Mouse (Mus musculus) hematopoietic stem cell, adult 5-6 weeks (primary cell): Measurements from ENCODE around the gene Entr1. TPM values are rescaled to one million over a fixed set of nuclear protein-coding genes. Genes with fewer than 3 reads are reported as not detected.
"Not testable (repeated sequence)": the region's sequence is repeated elsewhere in the genome, so short reads cannot be mapped to it uniquely, and the experiment has no call there.

Experiments used
- ATAC-seq, 2 experiments: fragments of 125-278 bp in 1 of 2; replicated peaks in 1 of 2; 2 replicates each; pipeline ENCODE4 v1.8.0; 2016 to 2017; ENCODE audit warnings: inconsistent platforms in 2 of 2, mild to moderate bottlenecking in 2 of 2, moderate number of reproducible peaks in 2 of 2, low read depth in 1 of 2, moderate TSS enrichment in 1 of 2; ENCODE audit not compliant: low FRiP score in 2 of 2, poor library complexity in 2 of 2, severe bottlenecking in 2 of 2, insufficient read depth in 1 of 2, low TSS enrichment in 1 of 2
- total RNA-seq: library from RNA; stranded (forward); fragments of 172-1452, 232-1000 nt; gene quantifications from 2 replicates; pipeline ENCODE4 v1.2.3, GENCODE M21; 2017

The Entr1 gene
- total RNA-seq, 1 experiment from 2014 or later: 60.1 TPM

GRCm38 (mm10) chr2:26399647-26400046 lies 10.5 kb upstream of the Entr1 start:
- ATAC-seq: no peak

- no peak for ATAC-seq
Measured at GRCm38 (mm10) chr2:26398978-26399377, 9.9 kb upstream of the Entr1 start.

- no peak for ATAC-seq
Measured at GRCm38 (mm10) chr2:26391617-26392016, 2.5 kb upstream of the Entr1 start.

GRCm38 (mm10) chr2:26390954-26391353 lies 1.8 kb upstream of the Entr1 start:
- no peak for ATAC-seq

GRCm38 (mm10) chr2:26388682-26389153 lies 398 bp downstream of the Entr1 start:
- ATAC-seq: no peak

GRCm38 (mm10) chr2:26387713-26388112 lies 1.4 kb downstream of the Entr1 start:
- no peak for ATAC-seq

- not testable (repeated sequence) for ATAC-seq
Measured at GRCm38 (mm10) chr2:26380871-26381270, 8.2 kb downstream of the Entr1 start.

- peak; percentile 80 to 96 for ATAC-seq
Measured at GRCm38 (mm10) chr2:26380131-26380771, 8.9 kb downstream of the Entr1 start, which contains the start of gene Snapc4. Gene Snapc4, minus strand, starts transcription at chr2:26380653.

- ATAC-seq: no peak
Measured at GRCm38 (mm10) chr2:26372396-26372795, 16.7 kb downstream of the Entr1 start.

GRCm38 (mm10) chr2:26368572-26368971 lies 20.5 kb downstream of the Entr1 start:
- no peak for ATAC-seq

GRCm38 (mm10) chr2:26367911-26368310 lies 21.2 kb downstream of the Entr1 start:
- no peak for ATAC-seq

GRCm38 (mm10) chr2:26364738-26365465 lies 24.2 kb downstream of the Entr1 start:
- no peak for ATAC-seq

- no peak for ATAC-seq
Measured at GRCm38 (mm10) chr2:26363481-26363880, 25.6 kb downstream of the Entr1 start.

- ATAC-seq: no peak
Measured at GRCm38 (mm10) chr2:26362991-26363390, 26.1 kb downstream of the Entr1 start.

GRCm38 (mm10) chr2:26360772-26361171 lies 28.3 kb downstream of the Entr1 start, which contains the start of gene Card9:
Gene Card9, minus strand, starts transcription at chr2:26360918.
- peak; percentile 52 to 54; a peak in 3 of 4 replicates for ATAC-seq

- ATAC-seq: peak; percentile 63 to 74
Measured at GRCm38 (mm10) chr2:26359983-26360382, 29.1 kb downstream of the Entr1 start.

GRCm38 (mm10) chr2:26358667-26359320 lies 30.3 kb downstream of the Entr1 start:
- no peak for ATAC-seq

GRCm38 (mm10) chr2:26357484-26357883 lies 31.6 kb downstream of the Entr1 start:
- ATAC-seq: no peak
